Mouse (Mus musculus) midbrain, embryonic 16.5 days (tissue): ENCODE measurements around the gene Cyfip2. TPM values are rescaled to one million over a fixed set of nuclear protein-coding genes. Genes with fewer than 3 reads are reported as not detected.
A peak's percentile ranks its signal among the peaks of the same experiment; 100 is the strongest.
"Not testable (repeated sequence)": the region's sequence is repeated elsewhere in the genome, so short reads cannot be mapped to it uniquely, and the experiment has no call there.

ENCODE experiments used
- ATAC-seq: fragments of 200-750 bp; cut with Nextera tagmentation; 2 replicates; pipeline ENCODE4 v1.8.0; 2017; ENCODE audit warnings: moderate TSS enrichment
- H3K27ac ChIP-seq: fragments of 300-500 bp; sonication (generic); 2 replicates; pipeline ENCODE4 v1.5.1; 2014; ENCODE audit warnings: mild to moderate bottlenecking, low read length, mixed read lengths
- H3K27me3 ChIP-seq: fragments of 300-500 bp; sonication (generic); 2 replicates; pipeline ENCODE4 v1.6.1; 2014; ENCODE audit warnings: low read depth, low read length, mixed read lengths; ENCODE audit not compliant: control insufficient read depth, insufficient read depth
- H3K36me3 ChIP-seq: fragments of 300-500 bp; sonication (generic); 2 replicates; pipeline ENCODE4 v1.6.1; 2014; ENCODE audit warnings: mild to moderate bottlenecking, low read length, moderate library complexity, mixed read lengths; ENCODE audit not compliant: control insufficient read depth, insufficient read depth
- H3K4me1 ChIP-seq: fragments of 300-500 bp; sonication (generic); 2 replicates; pipeline ENCODE4 v1.6.1; 2014; ENCODE audit warnings: mild to moderate bottlenecking, low read length, mixed read lengths; ENCODE audit not compliant: control insufficient read depth, insufficient read depth
- H3K4me2 ChIP-seq: fragments of 300-500 bp; sonication (generic); 2 replicates; pipeline ENCODE4 v1.6.1; 2014; ENCODE audit warnings: mild to moderate bottlenecking, low read length, mixed read lengths
- H3K4me3 ChIP-seq: fragments of 300-500 bp; sonication (generic); 2 replicates; pipeline ENCODE4 v1.5.1; 2014; ENCODE audit warnings: low read depth, mild to moderate bottlenecking, low read length, moderate library complexity, mixed read lengths
- H3K9ac ChIP-seq: fragments of 300-500 bp; sonication (generic); 2 replicates; pipeline ENCODE4 v1.6.1; 2014; ENCODE audit warnings: low read depth, low read length, mixed read lengths
- H3K9me3 ChIP-seq: fragments of 300-500 bp; sonication (generic); replicated peaks from 2 replicates; pipeline ENCODE4 v1.6.1; 2014; ENCODE audit warnings: mild to moderate bottlenecking, low read length, mixed read lengths; ENCODE audit not compliant: control insufficient read depth, poor library complexity, severe bottlenecking
- WGBS: fragments of 180-500 bp; shearing (Covaris S2); extraction: QIAGEN DNeasy Blood & Tissue Kit; methylation state at CpG from one replicate; pipeline ENCODE4 v1.1.7; 2014; 5-methylcytosine and 5-hydroxymethylcytosine counted together
- polyA plus RNA-seq: library from polyadenylated mRNA; unstranded; fragments of >200 nt; fragmentation: Nextera tagmentation; extraction: Ambion mirVana; gene quantifications from 2 replicates; pipeline ENCODE4 v1.2.1, GENCODE M21; 2015

The Cyfip2 gene
- polyA plus RNA-seq, 1 experiment from 2014 or later = 98.9 TPM

DNA sequence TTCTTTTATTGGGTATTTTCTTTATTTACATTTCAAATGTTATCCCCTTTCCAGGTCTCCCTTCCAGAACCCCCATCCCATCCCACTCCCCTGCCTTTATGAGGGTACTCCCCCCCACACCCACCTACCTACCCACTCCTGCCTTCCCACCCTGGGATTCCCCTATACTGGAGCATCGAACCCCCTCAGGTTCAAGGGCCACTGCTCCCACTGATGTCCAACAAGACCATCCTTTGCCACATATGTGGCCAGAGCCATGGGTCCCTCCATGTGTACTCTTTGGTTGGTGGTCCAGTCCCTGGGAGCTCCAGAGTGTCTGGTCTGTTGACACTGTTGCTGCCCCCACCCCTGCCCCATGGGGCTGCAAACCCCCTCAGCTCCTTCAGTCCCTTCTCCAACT, 130.6 kb downstream of the Cyfip2 start:
- H3K9me3 ChIP-seq, H3K4me1 ChIP-seq, H3K9ac ChIP-seq, H3K4me3 ChIP-seq, H3K4me2 ChIP-seq, ATAC-seq, H3K27ac ChIP-seq, H3K27me3 ChIP-seq, H3K36me3 ChIP-seq: not testable (repeated sequence)
- WGBS = 88% methylated on average over 1 of the region's 1 CpGs

DNA sequence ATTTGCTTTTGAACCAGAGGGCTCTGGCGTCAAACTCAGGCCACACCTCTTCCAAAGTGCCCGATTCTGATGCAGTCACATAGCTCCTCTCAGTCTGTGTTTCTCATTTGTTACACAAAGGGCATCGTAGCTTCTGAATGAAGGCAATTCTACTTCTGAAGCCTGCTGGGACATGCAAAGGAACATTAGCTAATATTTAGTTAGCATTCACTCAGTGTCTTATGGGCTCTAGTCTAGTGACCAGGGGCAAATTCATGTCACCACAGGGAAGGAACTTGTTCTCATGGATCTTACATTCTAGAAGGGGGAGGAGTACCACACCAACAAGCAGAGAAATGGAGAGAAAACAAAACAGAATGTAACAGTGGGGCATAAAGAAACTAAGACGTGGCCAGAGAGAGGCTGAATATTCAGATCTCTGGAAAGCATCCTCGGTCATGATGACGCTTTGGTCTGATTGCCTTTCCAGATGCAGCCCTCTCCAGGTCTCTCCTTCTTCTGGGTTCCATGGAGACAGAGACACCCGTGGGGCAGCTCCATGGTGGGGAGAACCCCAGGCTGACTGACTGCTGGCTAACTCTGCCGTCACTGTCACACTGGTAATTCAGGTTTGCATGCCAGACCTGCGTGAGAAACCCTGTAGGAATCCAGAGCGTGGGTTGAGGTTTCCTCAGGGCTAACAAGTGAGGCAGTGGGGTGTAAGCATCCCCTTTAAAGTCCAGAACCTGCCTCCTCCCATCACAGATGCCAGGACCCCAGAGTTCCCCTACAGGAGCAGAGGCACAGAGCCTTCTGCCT, 135.2 kb downstream of the Cyfip2 start:
- WGBS = 79% methylated on average over 10 of the region's 10 CpGs
- no peak overlapping the region for H3K27ac ChIP-seq
- no peaks in the 10 kb centered on the region for H3K4me1 ChIP-seq
- H3K9me3 ChIP-seq = no peaks in the 10 kb centered on the region
- no peak overlapping the region for H3K9ac ChIP-seq
- no peak overlapping the region for H3K4me3 ChIP-seq
- no peak overlapping the region for H3K4me2 ChIP-seq
- no peaks in the 10 kb centered on the region for H3K27me3 ChIP-seq
- H3K36me3 ChIP-seq = no peaks in the 10 kb centered on the region
- no peak for ATAC-seq

- no peaks in the 10 kb centered on the region for H3K27me3 ChIP-seq
- H3K4me2 ChIP-seq = no peak overlapping the region
- no peak overlapping the region for H3K4me3 ChIP-seq
- no peaks in the 10 kb centered on the region for H3K4me1 ChIP-seq
- H3K27ac ChIP-seq = no peak overlapping the region
- H3K9me3 ChIP-seq = no peaks in the 10 kb centered on the region
- 91% methylated on average over 6 of the region's 6 CpGs for WGBS
- H3K36me3 ChIP-seq = no peaks in the 10 kb centered on the region
- ATAC-seq = no peak
- no peak overlapping the region for H3K9ac ChIP-seq
These were observed 136.5 kb downstream of the Cyfip2 start for GRCm38 (mm10) chr11:46176155-46176554.

GRCm38 (mm10) chr11:46172128-46172527, 140.5 kb downstream of the Cyfip2 start:
- 93% methylated on average over 9 of the region's 9 CpGs for WGBS
- Histone ChIP-seq H3K27me3 (no peaks in the 10 kb centered on the region), H3K9me3 (no peaks in the 10 kb centered on the region), H3K4me2 (no peak overlapping the region), H3K9ac (no peak overlapping the region), H3K4me3 (no peak overlapping the region), H3K36me3 (no peaks in the 10 kb centered on the region), H3K4me1 (no peaks in the 10 kb centered on the region), H3K27ac (no peak overlapping the region)
- ATAC-seq = no peak

- Histone ChIP-seq H3K27me3 (peaks cover 5% of the 10 kb centered on the region; the same call in 1 of the 2 replicates), H3K36me3 (no peaks in the 10 kb centered on the region), H3K4me3 (no peak overlapping the region), H3K4me2 (no peak overlapping the region), H3K9ac (no peak overlapping the region), H3K4me1 (peaks cover 6% of the 10 kb centered on the region), H3K9me3 (no peaks in the 10 kb centered on the region), H3K27ac (no peak overlapping the region)
- 40% methylated on average over 3 of the region's 3 CpGs for WGBS
- no peak for ATAC-seq
These were observed 142.8 kb downstream of the Cyfip2 start for GRCm38 (mm10) chr11:46169908-46170307.

DNA sequence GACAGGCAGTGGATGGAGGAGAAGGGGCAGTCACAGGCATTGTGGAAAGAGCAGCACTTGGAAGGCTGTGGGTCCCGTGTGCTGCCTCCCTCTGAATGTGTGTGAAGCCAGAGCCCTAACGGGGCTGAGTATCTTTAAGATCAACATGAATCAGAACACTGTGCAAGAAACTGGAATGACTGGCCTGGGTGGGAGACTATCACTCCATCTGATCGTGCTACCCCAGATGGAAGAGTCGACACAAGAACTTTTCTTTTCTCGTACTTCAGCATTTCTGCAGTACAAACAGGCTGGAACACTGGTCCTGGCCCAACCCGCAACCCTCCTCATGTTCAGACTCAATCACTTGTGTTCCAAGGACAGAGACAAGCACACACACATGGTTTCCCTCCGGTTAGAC, 144.2 kb downstream of the Cyfip2 start:
- no peak overlapping the region for H3K9ac ChIP-seq
- H3K27ac ChIP-seq = no peak overlapping the region
- peaks cover 5% of the 10 kb centered on the region; the same call in 1 of the 2 replicates for H3K27me3 ChIP-seq
- ATAC-seq = no peak
- H3K4me1 ChIP-seq = peaks cover 6% of the 10 kb centered on the region
- WGBS = 93% methylated on average over 7 of the region's 7 CpGs
- H3K4me3 ChIP-seq = no peak overlapping the region
- no peaks in the 10 kb centered on the region for H3K36me3 ChIP-seq
- no peaks in the 10 kb centered on the region for H3K9me3 ChIP-seq
- no peak overlapping the region for H3K4me2 ChIP-seq

- no peaks in the 10 kb centered on the region for H3K36me3 ChIP-seq
- H3K9ac ChIP-seq = peak within 1 kb of the TSS; percentile 66
- peaks cover 5% of the 10 kb centered on the region; the same call in 1 of the 2 replicates for H3K27me3 ChIP-seq
- H3K4me3 ChIP-seq = peak within 1 kb of the TSS; percentile 57
- WGBS = 1% methylated on average over 40 of the region's 40 CpGs
- no peaks in the 10 kb centered on the region for H3K9me3 ChIP-seq
- peak within 1 kb of the TSS; percentile 98 for H3K4me2 ChIP-seq
- H3K4me1 ChIP-seq = peaks cover 6% of the 10 kb centered on the region
- no peak within 1 kb of the TSS for H3K27ac ChIP-seq
- peak; percentile 39; the same call in 1 of the 2 replicates for ATAC-seq
These were observed 146.6 kb downstream of the Cyfip2 start, which contains the start of gene Nipal4 for GRCm38 (mm10) chr11:46165866-46166585. TSS of gene Nipal4 (minus strand) at chr11:46166508.

- Histone ChIP-seq H3K4me3 (no peak overlapping the region), H3K27ac (no peak overlapping the region), H3K9me3 (no peaks in the 10 kb centered on the region), H3K36me3 (no peaks in the 10 kb centered on the region), H3K27me3 (no peaks in the 10 kb centered on the region), H3K4me2 (no peak overlapping the region), H3K4me1 (no peaks in the 10 kb centered on the region), H3K9ac (no peak overlapping the region)
- ATAC-seq = no peak
These were observed 155.2 kb downstream of the Cyfip2 start for GRCm38 (mm10) chr11:46157462-46157861.

- ATAC-seq = no peak
- Histone ChIP-seq H3K27me3 (no peaks in the 10 kb centered on the region), H3K4me1 (no peaks in the 10 kb centered on the region), H3K4me2 (no peak overlapping the region), H3K27ac (no peak overlapping the region), H3K9me3 (no peaks in the 10 kb centered on the region), H3K36me3 (no peaks in the 10 kb centered on the region), H3K9ac (no peak overlapping the region), H3K4me3 (no peak overlapping the region)
- WGBS = 88% methylated on average over 8 of the region's 8 CpGs
These were observed 155.7 kb downstream of the Cyfip2 start for GRCm38 (mm10) chr11:46156945-46157344.
